Mouse (Mus musculus): ENCODE data around the gene Rrp1b. TPM values are rescaled to one million over a fixed set of nuclear protein-coding genes. Genes with fewer than 3 reads are reported as not detected.

The Rrp1b gene
- polyA plus RNA-seq, 1 experiment from 2014 or later: 60.8 TPM

GRCm38 (mm10) chr17:31998351-31998750 is 37.5 kb upstream of the Rrp1b start:
- 51% methylated on average over 1 of the region's 1 CpGs for WGBS
- no peak for ATAC-seq (ENCODE audit: insufficient number of reproducible peaks, insufficient read depth, low FRiP score, low read depth)
- no peaks in the 10 kb centered on the region for H3K36me3 ChIP-seq (ENCODE audit: control insufficient read depth, insufficient read depth, low read length)
- no peaks in the 10 kb centered on the region for H3K4me1 ChIP-seq (ENCODE audit: control insufficient read depth, insufficient read depth, low read length)
- H3K27me3 ChIP-seq (ENCODE audit: control insufficient read depth, insufficient read depth, low read length): no peaks in the 10 kb centered on the region
- H3K27ac ChIP-seq (ENCODE audit: low read length): no peak overlapping the region
- no peaks in the 10 kb centered on the region for H3K9me3 ChIP-seq (ENCODE audit: control insufficient read depth, low read depth, low read length)
- H3K4me2 ChIP-seq (replicated peaks; ENCODE audit: low read depth, low read length): no peak overlapping the region
- H3K4me3 ChIP-seq (ENCODE audit: low read depth, low read length): no peak overlapping the region
- no peak overlapping the region for H3K9ac ChIP-seq (replicated peaks; ENCODE audit: low read depth, low read length)

- Histone ChIP-seq H3K9ac (replicated peaks; ENCODE audit: low read depth, low read length) (no peak overlapping the region), H3K4me2 (replicated peaks; ENCODE audit: low read depth, low read length) (no peak overlapping the region), H3K9me3 (ENCODE audit: control insufficient read depth, low read depth, low read length) (0 out of 2 replicates have a peak, but pooled peaks cover 4% of the 10 kb centered on the region), H3K4me1 (ENCODE audit: control insufficient read depth, insufficient read depth, low read length) (no peaks in the 10 kb centered on the region), H3K27me3 (ENCODE audit: control insufficient read depth, insufficient read depth, low read length) (no peaks in the 10 kb centered on the region), H3K27ac (ENCODE audit: low read length) (no peak overlapping the region), H3K4me3 (ENCODE audit: low read depth, low read length) (no peak overlapping the region), H3K36me3 (ENCODE audit: control insufficient read depth, insufficient read depth, low read length) (no peaks in the 10 kb centered on the region)
- no peak for ATAC-seq (ENCODE audit: insufficient number of reproducible peaks, insufficient read depth, low FRiP score, low read depth)
- WGBS: 92% methylated on average over 3 of the region's 3 CpGs
Measured at GRCm38 (mm10) chr17:32003251-32003650, 32.6 kb upstream of the Rrp1b start.

GRCm38 (mm10) chr17:32006800-32007199 is 29.1 kb upstream of the Rrp1b start:
- no peaks in the 10 kb centered on the region for H3K36me3 ChIP-seq (ENCODE audit: control insufficient read depth, insufficient read depth, low read length)
- no peak for ATAC-seq (ENCODE audit: insufficient number of reproducible peaks, insufficient read depth, low FRiP score, low read depth)
- 65% methylated on average over 5 of the region's 5 CpGs for WGBS

GRCm38 (mm10) chr17:32011694-32012093 is 24.2 kb upstream of the Rrp1b start:
- H3K9me3 ChIP-seq (ENCODE audit: control insufficient read depth, low read depth, low read length): no peaks in the 10 kb centered on the region
- 78% methylated on average over 6 of the region's 6 CpGs for WGBS
- H3K4me1 ChIP-seq (ENCODE audit: control insufficient read depth, insufficient read depth, low read length): peaks cover 11% of the 10 kb centered on the region
- no peak overlapping the region for H3K4me2 ChIP-seq (replicated peaks; ENCODE audit: low read depth, low read length)
- no peaks in the 10 kb centered on the region for H3K36me3 ChIP-seq (ENCODE audit: control insufficient read depth, insufficient read depth, low read length)
- H3K9ac ChIP-seq (replicated peaks; ENCODE audit: low read depth, low read length): no peak overlapping the region
- H3K4me3 ChIP-seq (ENCODE audit: low read depth, low read length): no peak overlapping the region
- ATAC-seq (ENCODE audit: insufficient number of reproducible peaks, insufficient read depth, low FRiP score, low read depth): no peak
- no peaks in the 10 kb centered on the region for H3K27me3 ChIP-seq (ENCODE audit: control insufficient read depth, insufficient read depth, low read length)
- H3K27ac ChIP-seq (ENCODE audit: low read length): no peak overlapping the region

More at GRCm38 (mm10) chr17:32006800-32007199, 29.1 kb upstream of the Rrp1b start:
- no peaks in the 10 kb centered on the region for H3K4me1 ChIP-seq (ENCODE audit: control insufficient read depth, insufficient read depth, low read length)
- H3K4me2 ChIP-seq (replicated peaks; ENCODE audit: low read depth, low read length): no peak overlapping the region
- no peak overlapping the region for H3K9ac ChIP-seq (replicated peaks; ENCODE audit: low read depth, low read length)
- no peaks in the 10 kb centered on the region for H3K27me3 ChIP-seq (ENCODE audit: control insufficient read depth, insufficient read depth, low read length)
- H3K4me3 ChIP-seq (ENCODE audit: low read depth, low read length): no peak overlapping the region
- 0 out of 2 replicates have a peak, but pooled peaks cover 4% of the 10 kb centered on the region for H3K9me3 ChIP-seq (ENCODE audit: control insufficient read depth, low read depth, low read length)
- H3K27ac ChIP-seq (ENCODE audit: low read length): no peak overlapping the region

- Histone ChIP-seq H3K9ac (replicated peaks; ENCODE audit: low read depth, low read length) (no peak overlapping the region), H3K27ac (ENCODE audit: low read length) (no peak overlapping the region), H3K9me3 (ENCODE audit: control insufficient read depth, low read depth, low read length) (no peaks in the 10 kb centered on the region), H3K27me3 (ENCODE audit: control insufficient read depth, insufficient read depth, low read length) (no peaks in the 10 kb centered on the region), H3K4me1 (ENCODE audit: control insufficient read depth, insufficient read depth, low read length) (peaks cover 11% of the 10 kb centered on the region), H3K36me3 (ENCODE audit: control insufficient read depth, insufficient read depth, low read length) (no peaks in the 10 kb centered on the region), H3K4me2 (replicated peaks; ENCODE audit: low read depth, low read length) (no peak overlapping the region), H3K4me3 (ENCODE audit: low read depth, low read length) (no peak overlapping the region)
- 46% methylated on average over 3 of the region's 3 CpGs for WGBS
- no peak for ATAC-seq (ENCODE audit: insufficient number of reproducible peaks, insufficient read depth, low FRiP score, low read depth)
Measured at GRCm38 (mm10) chr17:32012254-32012653, 23.6 kb upstream of the Rrp1b start.

- H3K4me1 ChIP-seq (ENCODE audit: control insufficient read depth, insufficient read depth, low read length): peaks cover 11% of the 10 kb centered on the region
- no peak overlapping the region for H3K9ac ChIP-seq (replicated peaks; ENCODE audit: low read depth, low read length)
- no peaks in the 10 kb centered on the region for H3K9me3 ChIP-seq (ENCODE audit: control insufficient read depth, low read depth, low read length)
- H3K27me3 ChIP-seq (ENCODE audit: control insufficient read depth, insufficient read depth, low read length): no peaks in the 10 kb centered on the region
- no peak overlapping the region for H3K4me2 ChIP-seq (replicated peaks; ENCODE audit: low read depth, low read length)
- no peak overlapping the region for H3K4me3 ChIP-seq (ENCODE audit: low read depth, low read length)
- no peak for ATAC-seq (ENCODE audit: insufficient number of reproducible peaks, insufficient read depth, low FRiP score, low read depth)
- no peaks in the 10 kb centered on the region for H3K36me3 ChIP-seq (ENCODE audit: control insufficient read depth, insufficient read depth, low read length)
- no peak overlapping the region for H3K27ac ChIP-seq (ENCODE audit: low read length)
Measured at GRCm38 (mm10) chr17:32013659-32014058, 22.2 kb upstream of the Rrp1b start.

- Histone ChIP-seq H3K36me3 (ENCODE audit: control insufficient read depth, insufficient read depth, low read length) (no peaks in the 10 kb centered on the region), H3K4me1 (ENCODE audit: control insufficient read depth, insufficient read depth, low read length) (peaks cover 11% of the 10 kb centered on the region), H3K27me3 (ENCODE audit: control insufficient read depth, insufficient read depth, low read length) (no peaks in the 10 kb centered on the region), H3K4me3 (ENCODE audit: low read depth, low read length) (no peak overlapping the region), H3K4me2 (replicated peaks; ENCODE audit: low read depth, low read length) (no peak overlapping the region), H3K9ac (replicated peaks; ENCODE audit: low read depth, low read length) (no peak overlapping the region), H3K27ac (ENCODE audit: low read length) (no peak overlapping the region), H3K9me3 (ENCODE audit: control insufficient read depth, low read depth, low read length) (no peaks in the 10 kb centered on the region)
- WGBS: 83% methylated on average over 8 of the region's 8 CpGs
- ATAC-seq (ENCODE audit: insufficient number of reproducible peaks, insufficient read depth, low FRiP score, low read depth): 0 out of 2 replicates have a peak, but pooled peaks have one; percentile 4
Measured at GRCm38 (mm10) chr17:32016481-32016880, 19.4 kb upstream of the Rrp1b start.

- WGBS: 81% methylated on average over 5 of the region's 5 CpGs
- no peak for ATAC-seq (ENCODE audit: insufficient number of reproducible peaks, insufficient read depth, low FRiP score, low read depth)
- Histone ChIP-seq H3K27ac (ENCODE audit: low read length) (no peak overlapping the region), H3K9me3 (ENCODE audit: control insufficient read depth, low read depth, low read length) (no peaks in the 10 kb centered on the region), H3K36me3 (ENCODE audit: control insufficient read depth, insufficient read depth, low read length) (no peaks in the 10 kb centered on the region), H3K4me2 (replicated peaks; ENCODE audit: low read depth, low read length) (no peak overlapping the region), H3K9ac (replicated peaks; ENCODE audit: low read depth, low read length) (no peak overlapping the region), H3K4me1 (ENCODE audit: control insufficient read depth, insufficient read depth, low read length) (peaks cover 1% of the 10 kb centered on the region; the same call in 1 of the 2 replicates), H3K4me3 (ENCODE audit: low read depth, low read length) (no peak overlapping the region), H3K27me3 (ENCODE audit: control insufficient read depth, insufficient read depth, low read length) (no peaks in the 10 kb centered on the region)
Measured at GRCm38 (mm10) chr17:32018127-32018894, 17.6 kb upstream of the Rrp1b start.

- Histone ChIP-seq H3K9me3 (ENCODE audit: control insufficient read depth, low read depth, low read length) (no peaks in the 10 kb centered on the region), H3K4me2 (replicated peaks; ENCODE audit: low read depth, low read length) (no peak overlapping the region), H3K4me1 (ENCODE audit: control insufficient read depth, insufficient read depth, low read length) (no peaks in the 10 kb centered on the region), H3K27me3 (ENCODE audit: control insufficient read depth, insufficient read depth, low read length) (no peaks in the 10 kb centered on the region), H3K9ac (replicated peaks; ENCODE audit: low read depth, low read length) (no peak overlapping the region), H3K36me3 (ENCODE audit: control insufficient read depth, insufficient read depth, low read length) (no peaks in the 10 kb centered on the region), H3K27ac (ENCODE audit: low read length) (no peak overlapping the region), H3K4me3 (ENCODE audit: low read depth, low read length) (no peak overlapping the region)
- ATAC-seq (ENCODE audit: insufficient number of reproducible peaks, insufficient read depth, low FRiP score, low read depth): no peak
- 82% methylated on average over 3 of the region's 3 CpGs for WGBS
Measured at GRCm38 (mm10) chr17:32021981-32022380, 13.9 kb upstream of the Rrp1b start.

All from stomach, embryonic 14.5 days (tissue).